Mouse (Mus musculus) hindbrain, embryonic 16.5 days (tissue): ENCODE data around the gene Klhdc10. TPM values are rescaled to one million over a fixed set of nuclear protein-coding genes. Genes with fewer than 3 reads are reported as not detected.

Experiments used
- ATAC-seq: fragments of 200-750 bp; cut with Nextera tagmentation; 2 replicates; pipeline ENCODE4 v1.8.0; 2017; ENCODE audit warnings: moderate TSS enrichment, moderate library complexity
- H3K27ac ChIP-seq: fragments of 300-500 bp; sonication (generic); 2 replicates; pipeline ENCODE4 v1.5.1; 2014; ENCODE audit warnings: low read depth, mild to moderate bottlenecking, control low read depth, low read length, moderate library complexity
- H3K27me3 ChIP-seq: fragments of 300-500 bp; sonication (generic); replicated peaks from 2 replicates; pipeline ENCODE4 v1.6.1; 2014; ENCODE audit warnings: low read length; ENCODE audit not compliant: control insufficient read depth, insufficient read depth
- H3K36me3 ChIP-seq: fragments of 300-500 bp; sonication (generic); 2 replicates; pipeline ENCODE4 v1.6.1; 2014; ENCODE audit warnings: mild to moderate bottlenecking, low read length, moderate library complexity, mixed read lengths; ENCODE audit not compliant: control insufficient read depth, insufficient read depth
- H3K4me1 ChIP-seq: fragments of 300-500 bp; sonication (generic); 2 replicates; pipeline ENCODE4 v1.6.1; 2014; ENCODE audit warnings: low read depth, low read length; ENCODE audit not compliant: control insufficient read depth, insufficient read depth
- H3K4me2 ChIP-seq: fragments of 300-500 bp; sonication (generic); 2 replicates; pipeline ENCODE4 v1.6.1; 2014; ENCODE audit warnings: mild to moderate bottlenecking, low read length, control low read depth, moderate library complexity
- H3K4me3 ChIP-seq: fragments of 300-500 bp; sonication (generic); 2 replicates; pipeline ENCODE4 v1.5.1; 2014; ENCODE audit warnings: mild to moderate bottlenecking, low read length, control low read depth, moderate library complexity
- H3K9ac ChIP-seq: fragments of 300-500 bp; sonication (generic); 2 replicates; pipeline ENCODE4 v1.6.1; 2014; ENCODE audit warnings: low read depth, mild to moderate bottlenecking, control low read depth, low read length, moderate library complexity
- H3K9me3 ChIP-seq: fragments of 300-500 bp; sonication (generic); 2 replicates; pipeline ENCODE4 v1.6.1; 2014; ENCODE audit warnings: mild to moderate bottlenecking, low read length, moderate library complexity; ENCODE audit not compliant: control insufficient read depth
- WGBS: fragments of 180-500 bp; shearing (Covaris S2); extraction: QIAGEN DNeasy Blood & Tissue Kit; methylation state at CpG from one replicate; pipeline ENCODE4 v1.1.7; 2014; 5-methylcytosine and 5-hydroxymethylcytosine counted together
- polyA plus RNA-seq: library from polyadenylated mRNA; unstranded; fragments of >200 nt; fragmentation: Nextera tagmentation; extraction: Ambion mirVana; gene quantifications from 2 replicates; pipeline ENCODE4 v1.2.1, GENCODE M21; 2015

Gene Klhdc10
- polyA plus RNA-seq, 1 experiment from 2014 or later, result 27.8 TPM

GRCm38 (mm10) chr6:30459811-30460749 is 58.4 kb downstream of the Klhdc10 start:
- peak overlapping the region; percentile 56 for H3K4me2 ChIP-seq
- peak overlapping the region; percentile 95 for H3K27ac ChIP-seq
- WGBS, result 6% methylated on average over 40 of the region's 40 CpGs
- H3K36me3 ChIP-seq, result 0 out of 2 replicates have a peak, but pooled peaks cover 5% of the 10 kb centered on the region
- ATAC-seq, result peak; percentile 46
- H3K27me3 ChIP-seq, result no peaks in the 10 kb centered on the region
- H3K4me1 ChIP-seq, result peaks cover 30% of the 10 kb centered on the region
- H3K9me3 ChIP-seq, result no peaks in the 10 kb centered on the region
- peak overlapping the region; percentile 45 for H3K4me3 ChIP-seq
- H3K9ac ChIP-seq, result peak overlapping the region; percentile 72

DNA sequence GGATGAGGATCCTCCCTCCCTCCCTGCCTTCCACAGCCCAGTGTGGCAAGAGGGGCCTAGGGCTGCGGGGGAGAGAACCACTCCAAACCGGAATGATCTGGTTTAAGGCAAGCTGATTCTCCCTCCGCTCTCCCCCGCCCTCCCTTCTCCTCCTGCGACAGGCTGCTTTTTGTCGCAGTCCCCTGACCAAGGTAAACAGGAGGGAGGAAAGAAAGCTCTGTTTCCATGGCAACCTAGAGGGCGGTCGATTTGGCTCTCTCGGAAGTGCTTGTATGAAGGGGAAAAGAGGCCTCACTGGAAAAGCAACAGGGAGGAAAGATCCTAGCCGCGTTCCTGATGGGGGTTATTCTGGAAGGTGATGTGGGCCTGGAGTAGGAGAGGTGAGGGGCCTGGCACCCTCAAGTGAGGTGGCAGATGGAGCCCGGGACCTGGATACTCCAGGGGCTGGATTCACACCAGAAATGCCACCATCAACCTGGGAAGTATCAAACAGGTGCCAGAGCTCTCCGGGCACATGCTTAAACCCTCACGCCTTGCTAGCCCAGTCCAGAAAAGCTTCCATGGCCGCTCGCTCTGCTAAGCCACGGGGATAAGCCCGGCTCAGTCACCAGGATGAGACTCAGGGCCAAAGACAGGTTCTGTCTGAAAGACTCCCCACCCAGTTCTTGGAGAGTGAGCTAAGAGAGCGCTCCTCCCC is 59.2 kb downstream of the Klhdc10 start:
- no peaks in the 10 kb centered on the region for H3K9me3 ChIP-seq
- H3K36me3 ChIP-seq, result no peaks in the 10 kb centered on the region
- 10% methylated on average over 19 of the region's 19 CpGs for WGBS
- H3K9ac ChIP-seq, result peak overlapping the region; percentile 72
- peaks cover 30% of the 10 kb centered on the region for H3K4me1 ChIP-seq
- peak overlapping the region; percentile 56 for H3K4me2 ChIP-seq
- no peaks in the 10 kb centered on the region for H3K27me3 ChIP-seq
- H3K27ac ChIP-seq, result peak overlapping the region; percentile 95
- 0 out of 2 replicates have a peak overlapping the region, but pooled peaks have one; percentile 8 for H3K4me3 ChIP-seq
- peak; percentile 94 for ATAC-seq

DNA sequence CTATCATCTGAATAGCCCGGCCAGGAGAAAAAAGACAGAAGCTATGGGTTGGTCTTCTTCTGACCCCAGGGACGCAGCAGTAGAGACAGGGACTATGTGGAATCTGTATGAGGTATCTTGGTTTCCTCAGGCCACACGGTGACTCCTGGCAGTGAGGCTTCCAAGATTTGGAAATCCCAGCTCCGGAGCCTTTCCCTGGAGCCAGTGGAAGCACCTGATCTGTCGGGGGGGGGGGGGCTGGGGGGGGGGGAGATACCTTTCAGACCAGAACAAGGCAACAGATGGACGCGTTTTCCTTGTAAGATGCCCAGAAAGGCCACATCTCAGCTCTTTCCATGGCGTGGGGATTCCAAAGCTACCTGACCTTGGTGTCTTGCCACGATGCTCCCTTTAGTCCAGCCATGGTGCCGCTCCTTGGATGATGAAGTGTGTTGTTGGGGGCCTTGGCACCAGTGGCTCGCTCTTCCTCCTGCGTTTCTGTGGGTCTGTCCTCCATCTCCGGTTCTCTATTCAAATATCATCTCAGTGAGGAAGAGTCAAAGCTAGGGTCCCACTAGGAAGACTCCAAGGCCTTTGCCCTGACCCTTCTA is 60.2 kb downstream of the Klhdc10 start:
- H3K9ac ChIP-seq, result no peak overlapping the region

DNA sequence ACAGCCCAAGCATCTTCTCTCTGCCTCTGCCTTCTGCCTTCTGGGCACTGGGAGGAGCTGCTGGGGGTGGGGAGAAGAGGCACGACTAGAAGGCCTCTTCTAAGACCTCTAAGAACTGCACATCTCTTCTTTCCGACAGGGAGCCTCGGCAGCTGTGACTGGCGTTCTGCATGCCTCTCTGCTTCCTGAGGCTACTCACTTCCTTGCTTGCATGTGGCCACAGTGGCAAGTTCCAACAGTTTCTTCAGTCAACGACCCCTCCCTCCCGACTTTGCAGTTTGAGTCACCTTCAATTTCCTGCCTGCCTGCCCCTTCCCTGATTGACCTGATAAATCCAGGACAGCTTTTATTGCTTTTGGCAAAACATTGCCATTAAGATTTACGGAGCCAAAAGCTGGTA is 61.2 kb downstream of the Klhdc10 start:
- peak overlapping the region; percentile 27; the same call in 1 of the 2 replicates for H3K9ac ChIP-seq
- H3K4me1 ChIP-seq, result peaks cover 30% of the 10 kb centered on the region
- no peaks in the 10 kb centered on the region for H3K27me3 ChIP-seq
- H3K4me2 ChIP-seq, result no peak overlapping the region
- WGBS, result 39% methylated on average over 7 of the region's 7 CpGs
- no peak overlapping the region for H3K4me3 ChIP-seq
- H3K36me3 ChIP-seq, result no peaks in the 10 kb centered on the region
- ATAC-seq, result no peak
- H3K27ac ChIP-seq, result peak overlapping the region; percentile 29; the same call in 1 of the 2 replicates
- H3K9me3 ChIP-seq, result no peaks in the 10 kb centered on the region

More for the DNA sequence above, 60.2 kb downstream of the Klhdc10 start:
- 89% methylated on average over 12 of the region's 13 CpGs for WGBS
- peaks cover 30% of the 10 kb centered on the region for H3K4me1 ChIP-seq
- ATAC-seq, result no peak
- no peaks in the 10 kb centered on the region for H3K27me3 ChIP-seq
- no peak overlapping the region for H3K4me3 ChIP-seq
- H3K36me3 ChIP-seq, result no peaks in the 10 kb centered on the region
- H3K4me2 ChIP-seq, result no peak overlapping the region
- no peaks in the 10 kb centered on the region for H3K9me3 ChIP-seq
- H3K27ac ChIP-seq, result peak overlapping the region; percentile 95

DNA sequence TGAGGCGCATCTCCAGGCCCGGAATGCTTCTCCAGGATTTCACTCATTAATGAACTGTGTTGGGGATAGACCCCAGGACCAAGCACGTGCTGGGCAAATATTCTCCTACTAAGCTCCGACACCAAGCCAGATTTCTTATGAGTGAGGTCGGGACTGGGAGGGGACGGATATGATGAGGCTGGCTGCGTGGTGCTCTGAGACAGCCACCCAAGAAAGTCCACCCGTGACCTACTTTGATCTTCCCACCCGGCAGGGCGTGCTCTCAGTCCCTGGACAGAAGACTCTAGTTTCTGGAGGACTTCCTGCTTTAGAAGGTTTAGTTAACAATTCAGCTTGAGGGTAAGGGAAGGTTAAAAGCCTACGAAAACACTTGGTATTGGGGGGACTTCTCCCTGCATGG is 63.9 kb downstream of the Klhdc10 start:
- WGBS, result 86% methylated on average over 11 of the region's 11 CpGs
- no peak for ATAC-seq
- no peak overlapping the region for H3K4me3 ChIP-seq

GRCm38 (mm10) chr6:30468058-30468457 is 66.4 kb downstream of the Klhdc10 start:
- WGBS, result 78% methylated on average over 1 of the region's 1 CpGs
- H3K4me2 ChIP-seq, result no peak overlapping the region
- no peak overlapping the region for H3K4me3 ChIP-seq
- no peaks in the 10 kb centered on the region for H3K27me3 ChIP-seq
- no peak for ATAC-seq
- no peak overlapping the region for H3K9ac ChIP-seq
- no peaks in the 10 kb centered on the region for H3K9me3 ChIP-seq
- H3K27ac ChIP-seq, result no peak overlapping the region
- H3K4me1 ChIP-seq, result peaks cover 11% of the 10 kb centered on the region
- H3K36me3 ChIP-seq, result no peaks in the 10 kb centered on the region

More for the DNA sequence above, 63.9 kb downstream of the Klhdc10 start:
- no peak overlapping the region for H3K9ac ChIP-seq
- no peak overlapping the region for H3K4me2 ChIP-seq
- no peaks in the 10 kb centered on the region for H3K27me3 ChIP-seq
- no peak overlapping the region for H3K27ac ChIP-seq
- no peaks in the 10 kb centered on the region for H3K9me3 ChIP-seq
- H3K4me1 ChIP-seq, result peaks cover 26% of the 10 kb centered on the region
- no peaks in the 10 kb centered on the region for H3K36me3 ChIP-seq

- peaks cover 10% of the 10 kb centered on the region for H3K4me1 ChIP-seq
- WGBS, result 47% methylated on average over 12 of the region's 12 CpGs
- H3K27ac ChIP-seq, result peak overlapping the region; percentile 69; the same call in 1 of the 2 replicates
- no peaks in the 10 kb centered on the region for H3K36me3 ChIP-seq
- H3K9ac ChIP-seq, result no peak overlapping the region; the same call in 1 of the 2 replicates
- H3K9me3 ChIP-seq, result no peaks in the 10 kb centered on the region
- ATAC-seq, result 0 out of 2 replicates have a peak, but pooled peaks have one; percentile 22
- H3K27me3 ChIP-seq, result no peaks in the 10 kb centered on the region
- H3K4me3 ChIP-seq, result no peak overlapping the region
- H3K4me2 ChIP-seq, result no peak overlapping the region
Observed at GRCm38 (mm10) chr6:30468684-30469083, 67.0 kb downstream of the Klhdc10 start.

DNA sequence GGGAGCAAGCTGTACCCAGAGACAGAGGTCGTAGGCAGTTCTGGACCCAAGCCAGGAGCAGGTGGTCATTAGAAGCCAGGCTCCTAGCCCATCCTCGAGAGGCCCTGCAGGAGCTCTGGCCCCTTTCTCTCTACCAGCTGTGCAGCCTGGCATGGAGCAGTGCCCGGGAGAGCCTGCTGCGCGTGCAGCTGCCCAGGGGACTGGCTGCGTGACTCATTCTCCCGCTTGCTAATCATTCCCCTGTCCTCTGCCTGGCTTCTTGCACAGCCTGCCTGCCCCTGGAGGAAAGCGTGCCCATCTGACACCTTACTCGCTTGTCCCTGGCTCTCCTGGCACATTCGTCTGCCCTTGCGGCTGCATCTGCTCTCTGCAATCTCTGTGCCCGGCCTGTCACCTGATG is 67.7 kb downstream of the Klhdc10 start:
- Histone ChIP-seq H3K4me3 (no peak overlapping the region), H3K9me3 (no peaks in the 10 kb centered on the region), H3K36me3 (no peaks in the 10 kb centered on the region), H3K9ac (peak overlapping the region; percentile 23), H3K4me2 (no peak overlapping the region), H3K27me3 (no peaks in the 10 kb centered on the region), H3K27ac (peak overlapping the region; percentile 69), H3K4me1 (peaks cover 10% of the 10 kb centered on the region)
- ATAC-seq, result peak; percentile 60
- 43% methylated on average over 12 of the region's 12 CpGs for WGBS
